Mouse (Mus musculus) midbrain, embryonic 10.5 days (tissue): ENCODE data around the gene Hipk3. TPM values are rescaled to one million over a fixed set of nuclear protein-coding genes. Genes with fewer than 3 reads are reported as not detected.

Experiments
- DNase-seq: peaks from one replicate; pipeline ENCODE4 v3.0.0-alpha.2; 2017; ENCODE audit warnings: low spot score
- H3K27ac ChIP-seq: fragments of 300-500 bp; sonication (generic); replicated peaks from 2 replicates; pipeline ENCODE4 v1.5.1; 2016; ENCODE audit warnings: mild to moderate bottlenecking
- H3K27me3 ChIP-seq: fragments of 300-500 bp; sonication (generic); 2 replicates; pipeline ENCODE4 v1.6.1; 2016; ENCODE audit warnings: low read depth, mild to moderate bottlenecking; ENCODE audit not compliant: poor library complexity, severe bottlenecking
- H3K36me3 ChIP-seq: fragments of 300-500 bp; sonication (generic); 2 replicates; pipeline ENCODE4 v1.6.1; 2016; ENCODE audit warnings: mild to moderate bottlenecking, moderate library complexity
- H3K4me1 ChIP-seq: fragments of 300-500 bp; sonication (generic); 2 replicates; pipeline ENCODE4 v1.6.1; 2016
- H3K4me3 ChIP-seq: fragments of 300-500 bp; sonication (generic); 2 replicates; pipeline ENCODE4 v1.5.1; 2016; ENCODE audit warnings: mild to moderate bottlenecking, moderate library complexity
- H3K9me3 ChIP-seq: fragments of 300-500 bp; sonication (generic); replicated peaks from 2 replicates; pipeline ENCODE4 v1.6.1; 2016; ENCODE audit warnings: mild to moderate bottlenecking
- WGBS: fragments of 180-500 bp; shearing (Covaris S2); methylation state at CpG from one replicate; pipeline ENCODE4 v1.1.7; 2016; 5-methylcytosine and 5-hydroxymethylcytosine counted together
- polyA plus RNA-seq: library from polyadenylated mRNA; unstranded; fragments of >200 nt; fragmentation: Nextera tagmentation; extraction: Ambion mirVana; gene quantifications from 2 replicates; pipeline ENCODE4 v1.2.1, GENCODE M21; 2016

Hipk3 gene
- polyA plus RNA-seq, 1 experiment from 2014 or later = 6.2 TPM

DNA sequence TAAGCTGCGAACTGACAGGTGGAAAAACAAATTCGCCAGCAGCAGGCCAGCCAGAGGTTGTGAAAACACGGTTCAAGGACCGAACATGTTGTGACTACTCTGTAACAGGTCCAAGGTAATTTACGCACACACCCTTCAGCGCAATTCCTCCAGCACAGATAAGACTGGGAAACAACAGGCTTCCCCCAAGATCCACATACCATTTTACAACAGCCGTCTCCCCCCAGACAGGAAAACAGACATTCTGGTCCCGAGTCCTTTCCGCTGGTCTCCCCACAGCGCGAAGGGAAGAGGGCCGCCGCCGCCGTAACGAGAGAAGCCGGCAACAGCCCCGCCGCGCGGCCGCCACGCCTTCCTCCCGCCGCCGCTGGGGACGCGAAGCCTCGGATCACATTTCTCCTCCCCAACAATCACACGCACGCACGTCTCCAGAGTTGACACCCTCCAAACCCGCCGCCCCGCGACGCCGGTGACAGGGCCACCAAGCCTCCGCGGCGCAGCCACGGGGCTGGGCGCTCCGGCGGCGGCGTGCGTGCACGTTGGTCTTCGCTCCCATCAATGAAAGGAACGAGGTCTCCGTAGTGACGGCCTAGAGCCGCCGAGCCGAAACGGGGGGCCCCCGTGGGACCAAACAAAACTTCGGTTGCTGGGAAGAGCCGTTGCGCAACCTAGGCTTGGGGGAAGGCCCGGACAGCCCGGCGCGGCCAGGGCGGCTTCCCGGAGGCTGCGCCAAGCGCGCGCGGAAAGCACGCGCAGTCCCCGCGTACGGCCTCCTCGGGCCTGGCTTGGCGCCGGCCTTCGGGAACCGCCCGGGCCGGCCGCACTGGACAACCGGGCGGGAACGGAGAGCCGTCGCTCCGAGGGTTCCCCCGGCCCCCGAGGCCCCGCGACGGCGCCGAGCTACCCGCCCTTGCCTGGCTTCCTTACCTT, 960 bp downstream of the Hipk3 start:
- WGBS = under 1% methylated on average over 99 of the region's 99 CpGs
- Histone ChIP-seq H3K4me1 (peaks cover 44% of the 10 kb centered on the region), H3K36me3 (no peaks in the 10 kb centered on the region), H3K27me3 (peaks cover 22% of the 10 kb centered on the region), H3K9me3 (no peaks in the 10 kb centered on the region), H3K27ac (peak overlapping the region; percentile 100), H3K4me3 (peak overlapping the region; percentile 88)
- DNase-seq = peak; percentile 86

- no peaks in the 10 kb centered on the region for H3K36me3 ChIP-seq
- H3K27me3 ChIP-seq = peaks cover 15% of the 10 kb centered on the region
- no peak for DNase-seq
- H3K4me1 ChIP-seq = peaks cover 39% of the 10 kb centered on the region
- H3K9me3 ChIP-seq = no peaks in the 10 kb centered on the region
- H3K27ac ChIP-seq = no peak overlapping the region
- WGBS = 71% methylated on average over 2 of the region's 2 CpGs
- no peak overlapping the region for H3K4me3 ChIP-seq
These were observed 2.9 kb downstream of the Hipk3 start for GRCm38 (mm10) chr2:104491221-104491795.

- WGBS = 65% methylated on average over 2 of the region's 2 CpGs
- no peak overlapping the region for H3K27ac ChIP-seq
- peaks cover 34% of the 10 kb centered on the region for H3K4me1 ChIP-seq
- no peak for DNase-seq
- H3K36me3 ChIP-seq = no peaks in the 10 kb centered on the region
- H3K4me3 ChIP-seq = no peak overlapping the region
- peaks cover 9% of the 10 kb centered on the region for H3K27me3 ChIP-seq
- no peaks in the 10 kb centered on the region for H3K9me3 ChIP-seq
These were observed 3.5 kb downstream of the Hipk3 start for GRCm38 (mm10) chr2:104490761-104491160.

- DNase-seq = no peak
- Histone ChIP-seq H3K4me1 (peaks cover 25% of the 10 kb centered on the region), H3K27ac (no peak overlapping the region), H3K4me3 (no peak overlapping the region), H3K9me3 (no peaks in the 10 kb centered on the region), H3K27me3 (0 out of 2 replicates have a peak, but pooled peaks cover under 1% of the 10 kb centered on the region), H3K36me3 (no peaks in the 10 kb centered on the region)
- WGBS = 93% methylated on average over 2 of the region's 2 CpGs
These were observed 4.4 kb downstream of the Hipk3 start for GRCm38 (mm10) chr2:104489851-104490250.

DNA sequence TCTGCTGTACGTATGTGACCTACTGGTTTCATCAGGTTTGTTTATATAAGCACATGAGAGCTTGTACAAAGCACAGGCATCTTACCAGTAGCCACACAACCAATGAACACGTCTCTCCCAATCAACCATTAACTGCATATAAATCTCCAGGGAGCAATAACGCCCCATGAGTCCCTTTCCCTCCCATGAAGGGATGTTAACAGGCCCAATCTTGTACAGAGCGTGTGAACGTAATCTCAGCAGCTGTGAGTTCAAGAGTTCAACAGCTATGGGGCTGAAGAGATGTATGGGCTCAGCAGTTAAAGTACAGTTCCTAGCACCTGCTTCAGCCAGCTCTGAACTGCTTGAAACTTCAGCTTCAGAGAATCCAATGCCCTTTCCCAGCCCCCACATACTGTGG, 9.8 kb downstream of the Hipk3 start:
- H3K36me3 ChIP-seq = no peaks in the 10 kb centered on the region
- no peaks in the 10 kb centered on the region for H3K27me3 ChIP-seq
- H3K4me1 ChIP-seq = no peaks in the 10 kb centered on the region
- H3K27ac ChIP-seq = no peak overlapping the region
- 85% methylated on average over 5 of the region's 5 CpGs for WGBS
- no peak overlapping the region for H3K4me3 ChIP-seq
- no peaks in the 10 kb centered on the region for H3K9me3 ChIP-seq
- DNase-seq = no peak

GRCm38 (mm10) chr2:104482156-104482555, 12.1 kb downstream of the Hipk3 start:
- Histone ChIP-seq H3K27me3 (no peaks in the 10 kb centered on the region), H3K4me1 (no peaks in the 10 kb centered on the region), H3K4me3 (no peak overlapping the region), H3K36me3 (no peaks in the 10 kb centered on the region), H3K27ac (no peak overlapping the region), H3K9me3 (no peaks in the 10 kb centered on the region)
- no peak for DNase-seq

GRCm38 (mm10) chr2:104479054-104479453, 15.2 kb downstream of the Hipk3 start:
- 93% methylated on average over 4 of the region's 4 CpGs for WGBS

DNA sequence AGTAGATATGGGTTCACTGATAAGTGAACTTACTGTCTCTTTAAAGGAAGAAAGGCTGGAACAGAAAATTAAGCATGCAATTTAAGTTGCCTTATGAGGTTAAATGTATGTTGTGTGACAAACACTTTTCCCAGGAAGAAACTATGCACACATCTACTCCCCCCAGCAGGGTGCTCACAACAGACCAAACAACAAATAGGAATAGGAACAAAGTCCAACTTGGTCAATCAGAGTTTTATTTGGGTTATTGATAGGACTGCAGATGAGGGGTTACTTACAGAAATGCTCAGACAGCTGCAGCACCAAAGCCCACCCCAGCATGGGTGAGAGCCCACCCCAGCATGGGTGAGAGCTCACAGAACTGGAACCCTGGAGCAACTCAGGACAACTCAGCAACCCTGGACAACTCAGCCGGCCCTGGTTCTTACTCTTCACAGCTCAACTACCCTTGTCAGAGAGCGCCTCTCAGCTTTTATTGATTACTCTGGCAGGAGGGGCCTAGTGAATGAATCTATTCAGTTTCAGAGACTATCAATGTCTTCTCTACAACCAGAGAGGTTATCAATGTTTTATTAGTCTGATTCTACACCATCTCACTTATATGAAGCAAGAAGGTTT, 16.7 kb downstream of the Hipk3 start:
- H3K27ac ChIP-seq = no peak overlapping the region
- no peak for DNase-seq
- WGBS = 80% methylated on average over 2 of the region's 2 CpGs
- H3K9me3 ChIP-seq = no peaks in the 10 kb centered on the region
- no peak overlapping the region for H3K4me3 ChIP-seq
- no peaks in the 10 kb centered on the region for H3K27me3 ChIP-seq
- no peaks in the 10 kb centered on the region for H3K4me1 ChIP-seq
- H3K36me3 ChIP-seq = no peaks in the 10 kb centered on the region

More at GRCm38 (mm10) chr2:104479054-104479453, 15.2 kb downstream of the Hipk3 start:
- H3K4me3 ChIP-seq = no peak overlapping the region
- H3K27ac ChIP-seq = no peak overlapping the region
- no peaks in the 10 kb centered on the region for H3K4me1 ChIP-seq
- no peaks in the 10 kb centered on the region for H3K9me3 ChIP-seq
- DNase-seq = no peak
- H3K36me3 ChIP-seq = no peaks in the 10 kb centered on the region
- H3K27me3 ChIP-seq = no peaks in the 10 kb centered on the region

DNA sequence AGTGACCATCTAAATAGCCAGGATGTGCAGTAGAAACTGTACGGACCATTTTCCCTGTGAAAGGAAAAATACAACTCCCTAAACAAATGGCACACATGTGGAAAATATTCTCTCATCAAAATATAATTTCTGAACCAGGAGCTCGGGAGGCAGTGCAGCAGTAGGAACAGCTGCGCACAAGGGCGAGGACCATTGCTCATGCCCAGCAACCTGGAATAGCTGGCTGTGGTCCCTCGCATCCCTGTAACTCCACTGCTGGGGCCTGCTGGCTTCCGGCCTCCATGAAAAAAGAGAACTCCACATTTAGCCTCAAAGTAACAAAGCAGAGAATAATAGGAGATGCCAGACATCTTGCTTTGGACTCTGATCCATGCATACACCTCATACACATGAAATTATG, 22.2 kb downstream of the Hipk3 start:
- H3K4me3 ChIP-seq = no peak overlapping the region
- H3K36me3 ChIP-seq = peaks cover 12% of the 10 kb centered on the region
- H3K27ac ChIP-seq = no peak overlapping the region
- H3K27me3 ChIP-seq = no peaks in the 10 kb centered on the region
- 92% methylated on average over 6 of the region's 6 CpGs for WGBS
- no peaks in the 10 kb centered on the region for H3K9me3 ChIP-seq
- DNase-seq = no peak
- no peaks in the 10 kb centered on the region for H3K4me1 ChIP-seq

DNA sequence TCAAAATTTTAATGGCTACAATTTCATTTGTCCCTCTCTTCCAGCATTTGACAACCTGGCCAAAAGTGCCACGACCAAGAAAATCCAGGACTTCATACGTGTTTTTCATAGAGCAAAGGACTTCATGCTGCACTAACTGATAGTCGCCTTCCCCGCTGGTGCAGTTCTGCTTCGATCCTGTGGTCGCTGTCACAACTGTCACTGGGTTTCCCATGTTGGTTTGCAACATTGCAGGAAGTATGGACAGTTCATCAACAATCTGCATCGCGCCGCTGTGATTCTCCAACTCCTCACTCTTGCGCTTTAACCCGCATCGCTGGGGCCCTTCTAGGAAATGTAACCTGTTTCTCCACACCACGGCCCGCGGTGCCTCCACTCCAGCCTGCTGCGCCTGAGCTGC, 23.1 kb downstream of the Hipk3 start:
- no peak overlapping the region for H3K4me3 ChIP-seq
- no peak overlapping the region for H3K27ac ChIP-seq
- 94% methylated on average over 16 of the region's 16 CpGs for WGBS
- no peaks in the 10 kb centered on the region for H3K4me1 ChIP-seq
- no peaks in the 10 kb centered on the region for H3K9me3 ChIP-seq
- peaks cover 12% of the 10 kb centered on the region for H3K36me3 ChIP-seq
- DNase-seq = no peak
- no peaks in the 10 kb centered on the region for H3K27me3 ChIP-seq

- Histone ChIP-seq H3K27ac (no peak overlapping the region), H3K4me1 (no peaks in the 10 kb centered on the region), H3K4me3 (no peak overlapping the region), H3K27me3 (no peaks in the 10 kb centered on the region), H3K36me3 (peaks cover 12% of the 10 kb centered on the region), H3K9me3 (no peaks in the 10 kb centered on the region)
- DNase-seq = no peak
- WGBS = 94% methylated on average over 6 of the region's 6 CpGs
These were observed 23.7 kb downstream of the Hipk3 start for GRCm38 (mm10) chr2:104470536-104470935.

- 95% methylated on average over 5 of the region's 5 CpGs for WGBS
- Histone ChIP-seq H3K27me3 (no peaks in the 10 kb centered on the region), H3K9me3 (no peaks in the 10 kb centered on the region), H3K27ac (no peak overlapping the region), H3K36me3 (peaks cover 12% of the 10 kb centered on the region), H3K4me1 (no peaks in the 10 kb centered on the region), H3K4me3 (no peak overlapping the region)
- no peak for DNase-seq
These were observed 25.8 kb downstream of the Hipk3 start for GRCm38 (mm10) chr2:104468419-104468818.
